Mouse (Mus musculus) neural tube, embryonic 15.5 days (tissue): ENCODE results near the gene Zhx3. TPM values are rescaled to one million over a fixed set of nuclear protein-coding genes. Genes with fewer than 3 reads are reported as not detected.

Source experiments
- ATAC-seq: fragments of 200-750 bp; cut with Nextera tagmentation; 2 replicates; pipeline ENCODE4 v1.8.0; 2017; ENCODE audit warnings: mild to moderate bottlenecking, moderate TSS enrichment, moderate library complexity; ENCODE audit not compliant: low FRiP score
- H3K27ac ChIP-seq: fragments of 300-500 bp; sonication (generic); replicated peaks from 2 replicates; pipeline ENCODE4 v1.5.1; 2015; ENCODE audit warnings: mild to moderate bottlenecking, inconsistent platforms
- H3K27me3 ChIP-seq: fragments of 300-500 bp; sonication (generic); replicated peaks from 2 replicates; pipeline ENCODE4 v1.6.1; 2015; ENCODE audit warnings: inconsistent platforms
- H3K36me3 ChIP-seq: fragments of 300-500 bp; sonication (generic); 2 replicates; pipeline ENCODE4 v1.6.1; 2015; ENCODE audit warnings: inconsistent platforms
- H3K4me1 ChIP-seq: fragments of 300-500 bp; sonication (generic); 2 replicates; pipeline ENCODE4 v1.6.1; 2015; ENCODE audit warnings: inconsistent platforms
- H3K4me2 ChIP-seq: fragments of 300-500 bp; sonication (generic); 2 replicates; pipeline ENCODE4 v1.6.1; 2015; ENCODE audit warnings: inconsistent platforms, mild to moderate bottlenecking, moderate library complexity
- H3K4me3 ChIP-seq: fragments of 300-500 bp; sonication (generic); replicated peaks from 2 replicates; pipeline ENCODE4 v1.5.1; 2015; ENCODE audit warnings: mild to moderate bottlenecking, inconsistent platforms
- H3K9ac ChIP-seq: fragments of 300-500 bp; sonication (generic); replicated peaks from 2 replicates; pipeline ENCODE4 v1.6.1; 2015; ENCODE audit warnings: mild to moderate bottlenecking, inconsistent platforms
- H3K9me3 ChIP-seq: fragments of 300-500 bp; sonication (generic); replicated peaks from 2 replicates; pipeline ENCODE4 v1.6.1; 2016; ENCODE audit warnings: inconsistent platforms
- WGBS: fragments of 180-500 bp; shearing (Covaris S2); methylation state at CpG from one replicate; pipeline ENCODE4 v1.1.7; 2015; ENCODE audit warnings: mixed read lengths; 5-methylcytosine and 5-hydroxymethylcytosine counted together
- polyA plus RNA-seq: library from polyadenylated mRNA; unstranded; fragments of >200 nt; fragmentation: Nextera tagmentation; extraction: Ambion mirVana; gene quantifications from 2 replicates; pipeline ENCODE4 v1.2.1, GENCODE M21; 2015

Zhx3 gene
- polyA plus RNA-seq, 1 experiment from 2014 or later: 17.9 TPM

GRCm38 (mm10) chr2:160723613-160724375 lies 149.0 kb downstream of the Zhx3 start:
- no peaks in the 10 kb centered on the region for H3K27me3 ChIP-seq
- H3K4me2 ChIP-seq: no peak overlapping the region
- no peaks in the 10 kb centered on the region for H3K4me1 ChIP-seq
- WGBS: 97% methylated on average over 4 of the region's 4 CpGs
- no peak overlapping the region for H3K9ac ChIP-seq
- peaks cover 50% of the 10 kb centered on the region for H3K36me3 ChIP-seq
- H3K4me3 ChIP-seq: no peak overlapping the region
- no peak overlapping the region for H3K27ac ChIP-seq
- ATAC-seq: no peak
- H3K9me3 ChIP-seq: no peaks in the 10 kb centered on the region

- Histone ChIP-seq H3K4me3 (no peak overlapping the region), H3K4me1 (no peaks in the 10 kb centered on the region), H3K9me3 (no peaks in the 10 kb centered on the region), H3K36me3 (peaks cover 59% of the 10 kb centered on the region), H3K27me3 (no peaks in the 10 kb centered on the region), H3K9ac (no peak overlapping the region), H3K4me2 (no peak overlapping the region), H3K27ac (no peak overlapping the region)
- ATAC-seq: no peak
- WGBS: 76% methylated on average over 4 of the region's 4 CpGs
Observed at GRCm38 (mm10) chr2:160722714-160723113, 150.1 kb downstream of the Zhx3 start.

GRCm38 (mm10) chr2:160718811-160719210 lies 154.0 kb downstream of the Zhx3 start:
- no peaks in the 10 kb centered on the region for H3K9me3 ChIP-seq
- no peak overlapping the region for H3K9ac ChIP-seq
- no peaks in the 10 kb centered on the region for H3K4me1 ChIP-seq
- H3K27ac ChIP-seq: peak overlapping the region; percentile 14
- H3K27me3 ChIP-seq: no peaks in the 10 kb centered on the region
- peaks cover 75% of the 10 kb centered on the region for H3K36me3 ChIP-seq
- H3K4me3 ChIP-seq: no peak overlapping the region
- no peak overlapping the region for H3K4me2 ChIP-seq
- no peak for ATAC-seq
- 73% methylated on average over 3 of the region's 3 CpGs for WGBS

- no peaks in the 10 kb centered on the region for H3K9me3 ChIP-seq
- H3K27ac ChIP-seq: no peak overlapping the region
- H3K4me1 ChIP-seq: no peaks in the 10 kb centered on the region
- ATAC-seq: no peak
- 76% methylated on average over 5 of the region's 5 CpGs for WGBS
- H3K9ac ChIP-seq: no peak overlapping the region
- no peak overlapping the region for H3K4me3 ChIP-seq
- no peak overlapping the region for H3K4me2 ChIP-seq
- peaks cover 71% of the 10 kb centered on the region for H3K36me3 ChIP-seq
- H3K27me3 ChIP-seq: no peaks in the 10 kb centered on the region
Observed at GRCm38 (mm10) chr2:160717269-160717668, 155.5 kb downstream of the Zhx3 start.

- H3K36me3 ChIP-seq: peaks cover 77% of the 10 kb centered on the region
- 68% methylated on average over 4 of the region's 4 CpGs for WGBS
Observed at GRCm38 (mm10) chr2:160715463-160716030, 157.3 kb downstream of the Zhx3 start.

GRCm38 (mm10) chr2:160707673-160708072 lies 165.1 kb downstream of the Zhx3 start:
- no peaks in the 10 kb centered on the region for H3K27me3 ChIP-seq
- 71% methylated on average over 3 of the region's 3 CpGs for WGBS
- H3K4me2 ChIP-seq: no peak overlapping the region
- H3K4me3 ChIP-seq: no peak overlapping the region
- no peak overlapping the region for H3K27ac ChIP-seq
- ATAC-seq: no peak
- no peak overlapping the region for H3K9ac ChIP-seq
- H3K36me3 ChIP-seq: peaks cover 59% of the 10 kb centered on the region
- no peaks in the 10 kb centered on the region for H3K4me1 ChIP-seq
- H3K9me3 ChIP-seq: no peaks in the 10 kb centered on the region

More at GRCm38 (mm10) chr2:160715463-160716030, 157.3 kb downstream of the Zhx3 start:
- Histone ChIP-seq H3K27me3 (no peaks in the 10 kb centered on the region), H3K9ac (no peak overlapping the region), H3K4me3 (no peak overlapping the region), H3K9me3 (no peaks in the 10 kb centered on the region), H3K4me1 (no peaks in the 10 kb centered on the region), H3K4me2 (no peak overlapping the region), H3K27ac (no peak overlapping the region)
- no peak for ATAC-seq

GRCm38 (mm10) chr2:160702824-160703223 lies 170.0 kb downstream of the Zhx3 start:
- H3K27me3 ChIP-seq: no peaks in the 10 kb centered on the region
- no peak overlapping the region for H3K9ac ChIP-seq
- H3K9me3 ChIP-seq: no peaks in the 10 kb centered on the region
- H3K4me3 ChIP-seq: no peak overlapping the region
- H3K27ac ChIP-seq: no peak overlapping the region
- H3K36me3 ChIP-seq: peaks cover 67% of the 10 kb centered on the region
- H3K4me2 ChIP-seq: no peak overlapping the region
- H3K4me1 ChIP-seq: no peaks in the 10 kb centered on the region
- no peak for ATAC-seq

GRCm38 (mm10) chr2:160701603-160702002 lies 171.2 kb downstream of the Zhx3 start:
- Histone ChIP-seq H3K9me3 (no peaks in the 10 kb centered on the region), H3K36me3 (peaks cover 60% of the 10 kb centered on the region), H3K27ac (no peak overlapping the region), H3K4me3 (no peak overlapping the region), H3K27me3 (no peaks in the 10 kb centered on the region), H3K4me1 (no peaks in the 10 kb centered on the region), H3K4me2 (no peak overlapping the region), H3K9ac (no peak overlapping the region)
- ATAC-seq: no peak
- 88% methylated on average over 3 of the region's 3 CpGs for WGBS

GRCm38 (mm10) chr2:160700271-160700670 lies 172.5 kb downstream of the Zhx3 start:
- no peaks in the 10 kb centered on the region for H3K4me1 ChIP-seq
- H3K4me2 ChIP-seq: no peak overlapping the region
- H3K36me3 ChIP-seq: peaks cover 55% of the 10 kb centered on the region
- no peak overlapping the region for H3K9ac ChIP-seq
- no peak overlapping the region for H3K27ac ChIP-seq
- 72% methylated on average over 5 of the region's 5 CpGs for WGBS
- no peaks in the 10 kb centered on the region for H3K9me3 ChIP-seq
- H3K4me3 ChIP-seq: no peak overlapping the region
- no peak for ATAC-seq
- H3K27me3 ChIP-seq: no peaks in the 10 kb centered on the region

Other genes starting within 250 kb of the Zhx3 start
- 65.2 and 68.5 TPM in 2 replicates for gene Top1, start 227.1 kb downstream of the Zhx3 start, polyA plus RNA-seq
- 47.2 and 49.5 TPM in 2 replicates for gene Plcg1, start 141.7 kb downstream of the Zhx3 start, polyA plus RNA-seq
- gene Lpin3, start 7.7 kb upstream of the Zhx3 start, polyA plus RNA-seq: 0.72 and 1.6 TPM in 2 replicates
- 1.3 and 6.5 TPM in 2 replicates for gene Emilin3, start 39.3 kb upstream of the Zhx3 start, polyA plus RNA-seq
- gene Chd6, start 236.1 kb upstream of the Zhx3 start, polyA plus RNA-seq: 31.1 and 32.1 TPM in 2 replicates